Mouse (Mus musculus) testis, adult 2 months (tissue): ENCODE data around the gene Sgo1.

Source experiments
- CTCF ChIP-seq: fragments of 200-500 bp; IDR thresholded peaks from 2 replicates; pipeline ENCODE4 v1.5.1; 2012; ENCODE audit warnings: low read depth, mild to moderate bottlenecking, inconsistent platforms, low read length, moderate library complexity; ENCODE audit not compliant: control insufficient read depth, insufficient read depth, insufficient replicate concordance
- POLR2A ChIP-seq: fragments of 200-500 bp; IDR thresholded peaks from 2 replicates; pipeline ENCODE4 v1.6.1; 2012; ENCODE audit warnings: low read depth, mild to moderate bottlenecking, inconsistent platforms, low read length, moderate library complexity; ENCODE audit not compliant: control insufficient read depth

GRCm38 (mm10) chr17:53655959-53656358 lies 33.2 kb downstream of the Sgo1 start:
- TF ChIP-seq CTCF (no peak), POLR2A (no peak)
